Mouse (Mus musculus): ENCODE data around the gene Ptprs. TPM values are rescaled to one million over a fixed set of nuclear protein-coding genes. Genes with fewer than 3 reads are reported as not detected.

The Ptprs gene
- polyA plus RNA-seq, 2 experiments from 2014 or later: 6.5 to 8.6 TPM

DNA sequence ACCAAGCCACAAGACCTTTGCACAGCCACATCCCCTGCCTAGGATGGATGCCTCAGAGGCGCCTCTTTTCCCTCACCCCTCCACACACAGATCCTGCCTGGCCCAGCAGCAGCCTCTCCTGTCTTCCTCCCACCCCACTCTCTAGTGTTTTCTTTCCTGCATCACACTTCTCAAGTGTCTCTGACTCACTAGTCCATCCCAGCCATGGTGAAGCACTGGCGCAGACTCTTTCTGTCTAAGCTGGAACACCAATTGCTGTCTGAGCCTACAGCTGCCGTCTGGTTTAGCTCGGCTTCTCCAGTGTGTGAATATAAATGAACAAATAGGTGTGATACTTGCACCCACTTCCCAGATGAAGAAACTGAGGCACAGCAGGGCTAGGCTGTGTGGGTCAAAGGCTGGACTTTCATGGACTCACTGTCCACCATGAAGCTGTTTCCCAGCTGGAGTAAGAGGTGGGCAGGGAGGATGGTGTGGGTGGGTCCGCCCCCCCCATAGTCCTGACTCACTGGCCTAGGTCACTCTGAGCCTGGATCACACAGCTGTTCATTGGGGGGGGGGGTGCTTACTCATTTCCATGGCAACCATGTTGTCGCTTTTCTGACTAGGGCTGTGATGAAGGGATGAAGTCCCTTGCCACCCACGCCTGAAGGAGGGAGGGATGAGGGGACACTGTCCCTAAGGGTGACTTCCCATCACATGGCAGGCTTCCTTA lies 14.3 kb upstream of the Ptprs start:
- no peak for ATAC-seq

DNA sequence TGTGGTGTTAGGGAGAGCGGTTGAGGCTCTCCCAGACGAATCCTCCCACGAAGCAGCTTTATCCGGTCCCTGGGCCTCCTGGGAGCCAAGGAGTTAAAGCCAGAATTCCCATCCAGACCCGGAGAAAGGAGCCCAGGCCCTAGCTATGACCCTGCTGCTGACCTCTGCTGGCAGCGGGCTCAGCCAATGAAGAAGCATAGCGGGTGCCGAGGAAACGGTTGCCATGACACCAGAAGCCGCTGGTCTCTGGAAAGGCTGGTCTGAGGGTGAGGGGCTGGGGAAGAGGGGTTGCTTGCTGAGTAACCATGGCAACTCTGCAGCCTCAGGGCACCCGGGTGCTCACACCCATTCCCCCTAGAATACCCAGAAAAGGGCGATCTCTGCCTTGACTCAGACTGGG lies 11.7 kb upstream of the Ptprs start:
- ATAC-seq: no peak

DNA sequence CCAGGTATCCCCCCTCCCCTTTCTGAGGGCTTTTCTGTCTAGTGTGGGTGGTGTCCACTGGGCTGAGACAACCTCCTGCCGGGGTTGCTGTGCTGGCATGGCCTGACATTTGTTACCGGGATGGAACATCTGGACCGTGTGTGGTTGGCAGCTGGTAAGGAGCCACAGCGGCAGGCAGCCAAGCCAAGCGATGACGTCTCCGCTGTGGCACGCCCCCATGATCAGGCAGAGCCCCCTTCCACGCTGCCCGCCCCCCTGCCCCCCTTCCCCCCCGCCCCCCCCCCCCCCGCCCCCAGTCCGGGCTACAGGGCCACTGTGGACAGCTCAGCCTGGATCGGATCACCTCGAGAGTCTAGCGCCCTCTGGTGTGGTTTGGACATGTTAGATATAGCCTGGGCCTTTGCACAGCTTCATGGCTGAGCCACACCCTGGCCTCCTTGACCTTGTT lies 11.2 kb upstream of the Ptprs start:
- no peak for ATAC-seq

DNA sequence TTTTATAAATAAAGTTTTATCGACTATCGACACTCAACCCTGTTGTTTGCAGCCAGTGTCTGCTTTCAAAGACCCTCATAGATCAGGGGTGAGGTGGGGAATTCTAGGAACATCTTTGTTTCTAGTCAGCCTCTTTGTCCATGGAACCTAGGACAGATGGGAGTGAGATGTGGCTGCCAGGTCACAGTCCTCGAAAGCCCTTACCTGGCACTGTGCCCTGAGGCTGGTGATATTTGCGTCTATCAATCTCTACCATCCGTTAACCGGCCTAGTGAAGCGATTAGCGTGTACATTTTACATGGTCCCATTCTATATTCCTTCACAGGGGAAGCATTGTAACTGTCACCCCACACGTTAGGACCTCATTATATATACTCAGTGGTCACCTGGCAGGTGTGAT lies 9.6 kb upstream of the Ptprs start:
- no peak for ATAC-seq

DNA sequence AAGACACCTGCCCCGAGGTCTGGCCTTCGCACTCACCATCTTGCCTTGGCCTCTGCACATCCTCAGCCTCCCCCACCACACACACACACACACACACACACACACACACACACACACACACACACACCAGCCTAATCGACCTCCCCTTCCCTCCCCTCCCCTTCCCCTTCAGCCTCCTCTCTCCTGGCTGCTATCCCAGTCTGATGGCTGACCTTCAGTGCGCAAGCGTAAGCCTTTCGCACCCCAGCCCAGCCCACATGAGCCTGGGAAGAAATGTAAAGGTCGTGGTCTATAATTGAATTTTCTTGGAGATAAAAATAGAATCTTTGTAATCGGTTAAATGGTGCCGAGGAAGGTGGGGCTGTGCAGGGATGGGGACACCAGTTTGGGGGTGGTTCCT lies 8.8 kb upstream of the Ptprs start:
- ATAC-seq: no peak

DNA sequence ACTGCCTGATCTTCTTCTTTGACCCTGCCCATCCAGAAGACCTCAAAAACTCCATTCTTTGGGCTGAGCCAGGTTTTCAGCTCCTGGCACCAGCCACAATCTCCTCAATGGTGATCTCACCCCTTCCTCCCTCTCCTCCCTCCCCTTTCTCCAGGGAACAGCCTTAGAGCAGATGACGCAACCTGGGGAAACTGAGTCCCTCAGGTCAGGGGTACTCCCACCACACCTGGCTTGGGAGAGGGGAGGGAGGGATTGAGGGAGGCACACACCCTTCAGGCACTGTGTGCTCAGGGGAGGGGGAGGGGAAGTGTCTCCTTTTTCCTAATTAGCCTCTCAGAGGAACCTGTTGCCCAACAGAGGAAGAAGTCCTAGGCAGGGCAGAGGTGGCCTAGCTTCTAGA lies 6.4 kb upstream of the Ptprs start:
- ATAC-seq: no peak

DNA sequence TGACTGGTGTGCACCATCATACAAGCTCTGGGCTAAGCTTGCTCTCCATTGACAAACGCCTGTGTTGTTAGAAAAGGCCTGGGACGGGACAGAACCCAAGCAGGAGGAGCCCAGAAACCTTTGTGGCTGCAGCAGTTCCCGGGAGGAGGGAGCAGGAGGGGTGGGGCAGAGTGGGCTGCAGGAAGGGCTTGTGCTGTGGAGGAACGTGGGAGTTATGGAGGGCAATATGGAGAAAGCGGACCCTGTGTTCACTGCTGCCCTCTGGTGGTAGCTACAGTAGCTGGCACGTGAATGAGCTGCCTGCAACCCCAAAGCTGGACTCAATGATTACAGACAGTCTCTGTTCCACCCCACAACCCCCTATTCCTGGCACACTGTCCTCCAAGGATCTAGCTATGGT lies 3.1 kb upstream of the Ptprs start:
- ATAC-seq: no peak

DNA sequence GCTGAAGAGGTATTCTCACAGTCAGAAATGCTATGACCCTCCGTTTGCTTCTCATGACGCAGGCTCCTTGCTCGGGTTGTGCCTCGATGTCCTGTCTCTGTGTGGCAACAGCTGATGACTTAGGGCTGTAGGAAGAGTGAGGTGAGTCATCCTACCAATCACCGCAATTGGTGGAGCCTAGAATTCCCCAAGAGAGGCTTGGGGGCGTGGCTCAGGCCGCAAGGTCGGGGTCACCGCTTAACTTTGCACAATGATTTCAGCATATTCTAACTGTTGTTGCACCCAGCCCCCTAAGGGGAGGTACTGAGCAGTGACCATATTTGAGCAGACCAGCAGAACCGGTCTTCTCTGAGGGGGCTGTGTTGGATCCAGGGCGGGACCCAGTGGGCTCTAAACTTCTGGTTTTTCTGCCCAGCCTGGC lies 1.9 kb upstream of the Ptprs start:
- no peak for ATAC-seq

DNA sequence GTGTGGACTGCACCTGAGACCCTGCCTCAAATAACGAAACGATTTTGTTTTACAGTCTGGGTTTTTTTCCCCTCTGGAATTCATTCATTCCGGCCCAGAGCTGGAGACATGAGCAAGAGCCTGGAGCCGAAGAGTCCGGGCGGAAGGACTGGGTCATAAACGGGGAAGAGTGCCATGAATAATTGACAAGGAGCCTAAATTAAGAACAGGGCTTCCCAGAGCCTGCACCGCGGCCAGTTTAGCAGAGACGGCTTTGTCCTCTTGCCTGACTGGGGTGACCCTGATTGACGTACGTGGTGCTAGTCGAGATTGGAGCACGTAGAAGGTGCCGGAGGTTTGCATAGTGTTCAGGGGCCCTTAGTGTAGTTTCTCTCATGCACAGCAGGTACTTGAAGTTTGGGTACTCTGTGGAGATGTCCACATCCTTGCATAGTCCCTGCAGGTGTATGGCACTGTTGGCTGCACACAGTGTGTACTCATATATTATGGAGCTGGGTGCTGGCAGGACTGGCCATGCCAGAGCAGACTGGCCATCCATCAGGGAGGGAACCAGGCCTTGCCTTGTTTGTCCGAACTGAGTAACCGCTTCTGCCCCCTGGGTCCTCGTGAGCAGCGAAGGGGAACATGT lies 1.0 kb upstream of the Ptprs start:
- no peak for ATAC-seq

DNA sequence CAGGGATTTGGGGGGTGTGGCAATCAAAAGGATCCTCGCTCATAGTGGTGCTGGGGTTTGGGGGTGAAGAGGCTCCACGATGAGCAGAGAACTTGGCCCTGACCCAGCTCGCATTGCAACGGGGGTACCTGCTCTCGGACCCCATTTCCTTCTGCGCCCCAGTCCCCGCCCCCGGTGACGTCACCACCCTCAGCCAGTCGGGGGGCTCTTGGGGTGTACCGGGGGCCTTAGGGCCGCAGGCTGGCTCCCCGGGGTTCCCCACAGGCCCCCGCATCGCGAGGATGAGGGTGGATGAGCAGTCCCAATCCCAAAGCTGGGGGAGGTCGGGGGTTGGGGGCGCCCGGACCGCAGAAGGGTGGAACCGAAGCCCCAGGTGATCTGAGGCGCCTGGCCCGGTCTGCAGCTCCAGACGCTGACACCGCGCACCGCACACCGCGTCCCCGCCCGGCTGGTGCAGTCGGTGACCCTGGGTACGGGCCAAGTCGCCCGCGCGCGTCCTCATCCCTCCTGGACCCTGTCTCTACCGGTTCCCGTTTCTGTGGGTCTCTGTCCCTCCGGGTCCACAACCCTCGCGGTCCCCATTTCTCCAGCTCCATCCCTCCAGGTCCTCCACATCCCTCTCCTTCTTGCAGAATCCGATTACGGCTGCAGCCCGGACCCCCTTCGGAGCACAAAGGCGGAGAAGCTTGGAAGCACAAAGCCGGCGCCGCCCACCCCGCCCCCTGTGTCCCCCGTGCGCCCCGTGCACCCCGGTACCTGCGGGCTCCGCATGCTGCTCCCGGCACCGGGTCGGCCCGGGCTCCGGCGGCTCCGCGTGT lies 490 bp downstream of the Ptprs start:
- ATAC-seq: no peak

DNA sequence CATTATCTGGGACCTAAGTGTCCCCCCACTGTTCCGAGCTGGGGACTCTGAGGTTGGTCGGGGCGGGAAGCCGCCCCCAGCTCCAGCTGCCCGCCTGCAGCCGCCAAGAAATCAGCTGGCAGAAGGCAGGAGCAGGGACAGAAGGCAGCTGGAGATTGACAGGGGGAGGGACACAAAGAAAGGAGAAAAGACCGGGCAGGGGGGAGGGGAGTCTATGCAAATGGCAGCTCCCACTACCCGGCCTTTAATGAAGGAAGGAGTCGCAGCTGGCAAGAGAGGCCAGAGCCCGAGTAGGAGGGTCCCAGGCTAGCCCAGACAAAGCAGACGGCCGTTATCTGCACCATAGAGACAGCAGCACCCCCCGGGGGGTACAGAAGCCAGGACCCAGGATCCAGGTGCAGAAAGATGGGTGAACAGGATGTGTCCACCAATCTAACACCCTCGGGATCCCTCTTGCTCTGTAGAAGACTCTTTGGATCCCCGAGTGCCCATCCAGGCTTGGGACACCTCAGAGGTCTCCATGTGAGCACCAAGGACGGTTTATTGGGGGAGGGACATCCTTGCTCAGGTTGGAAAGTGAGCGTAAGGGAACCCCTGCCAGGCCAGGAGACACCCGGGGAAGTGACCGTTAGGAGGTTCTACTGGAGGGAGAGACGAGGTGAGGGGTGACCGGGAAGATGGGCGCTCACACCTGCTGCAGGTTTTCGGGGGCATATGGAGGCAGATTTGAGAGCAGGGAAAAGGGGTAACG lies 1.3 kb downstream of the Ptprs start:
- ATAC-seq: no peak

DNA sequence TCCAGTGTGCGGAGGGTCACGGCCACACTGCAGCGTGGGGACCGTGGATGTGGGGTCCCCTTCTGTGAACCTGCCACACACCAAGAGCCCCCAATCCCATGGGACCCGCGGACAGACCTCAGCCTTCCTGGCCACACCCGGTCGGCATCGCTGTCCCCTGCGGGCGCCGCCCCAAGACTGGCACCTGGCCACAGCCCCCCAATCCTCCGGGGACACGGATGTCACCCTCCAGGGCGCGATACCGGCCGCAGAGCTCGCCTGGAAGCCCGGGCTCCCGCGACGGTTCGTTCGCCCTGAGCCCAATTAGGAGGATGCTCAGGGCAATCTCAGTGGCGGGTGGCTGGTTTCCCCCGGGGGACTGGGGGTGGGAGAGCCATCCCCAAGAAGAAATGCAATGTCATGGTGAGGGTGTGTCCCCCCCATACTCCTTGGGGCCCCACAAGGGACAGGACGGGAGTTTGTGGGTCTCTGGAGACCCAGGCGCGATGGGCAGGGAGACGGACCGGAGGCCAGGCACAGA lies 1.9 kb downstream of the Ptprs start:
- ATAC-seq: no peak

DNA sequence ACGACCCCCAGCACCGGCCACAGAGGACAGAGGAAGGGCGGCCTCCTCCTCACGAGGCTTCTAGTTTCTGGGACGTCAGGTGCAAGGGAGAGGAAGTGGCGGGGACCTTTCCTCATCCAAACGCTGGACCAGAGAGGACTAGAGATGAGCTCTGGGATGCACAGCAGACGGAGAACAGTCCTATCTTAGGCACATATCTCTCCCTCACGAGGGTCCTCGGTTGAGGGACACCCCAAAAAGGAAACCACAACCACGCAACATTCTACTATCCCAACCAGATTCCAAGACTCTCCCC lies 2.7 kb downstream of the Ptprs start:
- no peak for ATAC-seq

DNA sequence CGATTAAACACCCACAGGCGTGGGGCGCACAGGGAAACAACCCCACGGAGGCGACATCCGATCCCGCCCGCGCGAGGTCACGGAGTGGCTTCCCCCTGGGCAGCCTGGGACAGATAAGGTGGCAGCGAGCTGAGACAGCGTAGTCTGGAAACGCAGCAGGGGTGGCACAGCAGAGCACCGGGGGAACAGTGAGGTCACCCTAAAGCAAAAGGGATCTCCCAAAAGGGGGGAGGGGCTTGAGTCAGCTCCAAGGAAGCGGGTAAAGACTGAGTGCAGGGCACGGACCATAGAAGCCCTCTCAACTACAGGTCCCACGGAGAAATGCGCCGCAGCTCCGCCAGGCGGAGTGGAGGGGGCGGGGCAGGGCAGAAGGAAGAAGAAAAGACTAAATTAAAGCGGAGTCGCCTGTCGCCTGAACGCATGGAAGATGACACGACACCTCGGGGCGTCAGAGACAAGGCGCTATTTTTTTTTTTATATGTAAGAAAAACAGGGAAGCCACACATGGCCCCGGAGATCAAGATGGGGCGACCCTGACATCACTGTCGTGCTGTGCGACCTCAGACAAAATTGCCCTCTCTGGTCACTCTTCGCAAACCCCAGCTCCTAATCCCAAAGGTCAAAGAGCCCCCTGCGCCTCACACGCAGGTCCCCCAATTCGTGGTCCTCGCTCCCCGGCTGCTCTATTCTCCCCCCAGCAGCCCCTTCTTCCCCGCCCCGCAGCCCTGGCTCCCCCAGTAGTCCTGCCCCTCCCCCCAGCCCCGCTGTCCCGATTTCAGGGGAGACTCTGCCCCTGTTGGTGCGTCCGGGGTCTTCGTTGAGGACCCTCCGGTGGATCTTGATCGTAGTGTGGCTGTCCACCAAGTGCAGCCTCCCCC lies 3.3 kb downstream of the Ptprs start:
- peak; percentile 52 for ATAC-seq

DNA sequence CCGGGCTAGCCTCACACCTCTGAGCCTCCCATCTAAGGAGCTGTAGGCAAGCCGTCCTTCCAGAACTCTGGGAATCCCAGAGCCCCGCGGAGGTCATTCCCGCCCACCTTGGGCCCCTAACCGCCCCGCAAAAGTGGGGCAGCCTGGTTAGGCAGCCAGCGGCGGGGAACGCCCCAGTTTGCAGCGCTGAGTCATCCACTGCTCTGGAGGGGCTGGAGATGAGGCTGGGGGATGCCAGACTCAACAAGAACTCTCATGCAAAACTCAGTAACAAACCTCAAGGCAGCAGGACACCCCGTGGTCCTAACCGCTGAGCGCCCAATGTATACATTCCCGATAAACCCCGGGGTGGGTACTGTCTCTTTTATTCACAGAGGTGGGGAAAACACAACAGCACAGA lies 4.2 kb downstream of the Ptprs start:
- no peak for ATAC-seq

DNA sequence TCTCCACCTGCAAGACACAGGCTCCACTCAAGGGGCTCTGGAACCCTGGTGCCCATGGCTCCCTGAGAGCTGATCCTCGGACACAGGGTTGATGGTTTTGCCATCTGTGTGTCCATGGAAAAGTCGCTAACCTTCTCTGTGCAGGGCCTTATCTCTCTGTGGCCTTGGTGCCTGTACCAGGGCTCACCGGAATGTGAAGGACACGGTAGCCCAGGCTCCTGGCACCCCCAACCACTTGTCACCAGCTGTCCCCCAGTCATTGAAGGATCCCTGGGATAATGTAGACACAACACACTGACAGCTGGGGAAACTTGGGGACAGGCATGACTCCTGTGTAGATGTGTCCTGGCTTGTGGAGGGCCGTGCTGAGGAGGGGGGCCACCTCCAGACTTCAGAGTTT lies 5.1 kb downstream of the Ptprs start:
- ATAC-seq: no peak

DNA sequence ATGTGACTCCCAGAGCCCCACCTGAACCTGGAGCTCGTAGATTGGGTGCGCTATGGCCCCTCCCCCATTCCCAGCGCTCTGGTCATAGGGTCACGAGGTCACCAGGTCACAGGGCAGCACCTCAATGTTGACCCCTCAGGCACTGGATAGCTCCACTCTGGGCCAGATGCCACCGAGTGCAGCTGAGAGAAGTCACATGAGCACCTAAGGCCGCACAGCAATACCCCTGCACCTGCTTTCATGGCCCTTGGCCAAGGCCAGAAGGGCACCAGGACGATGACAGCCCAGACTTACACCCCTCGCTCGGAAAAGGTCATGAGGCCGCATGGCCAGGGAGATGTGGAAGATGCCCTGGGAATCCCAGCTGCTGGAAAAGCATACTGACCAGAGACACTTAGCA lies 5.7 kb downstream of the Ptprs start:
- no peak for ATAC-seq

DNA sequence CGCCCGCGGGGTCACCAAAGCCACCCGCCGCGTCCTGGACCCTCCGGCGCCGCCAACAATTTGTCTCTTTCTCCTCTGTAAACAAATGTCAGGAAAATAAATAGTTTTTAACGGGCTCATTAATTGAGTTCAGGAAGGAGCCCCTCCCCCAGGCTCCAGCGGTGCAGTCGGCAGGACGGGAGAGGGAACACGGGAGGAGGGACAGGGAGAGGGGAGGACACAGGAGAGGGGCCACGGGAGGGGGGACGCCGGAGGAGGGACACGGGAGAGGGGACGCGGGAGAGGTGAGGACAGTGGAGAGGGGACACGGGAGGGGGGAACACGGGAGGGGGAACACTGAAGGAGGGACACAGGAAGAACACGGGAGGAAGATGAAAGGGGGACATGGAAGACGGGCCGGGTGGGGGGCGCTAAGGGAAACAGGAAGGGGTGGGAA lies 6.3 kb downstream of the Ptprs start:
- no peak for ATAC-seq

DNA sequence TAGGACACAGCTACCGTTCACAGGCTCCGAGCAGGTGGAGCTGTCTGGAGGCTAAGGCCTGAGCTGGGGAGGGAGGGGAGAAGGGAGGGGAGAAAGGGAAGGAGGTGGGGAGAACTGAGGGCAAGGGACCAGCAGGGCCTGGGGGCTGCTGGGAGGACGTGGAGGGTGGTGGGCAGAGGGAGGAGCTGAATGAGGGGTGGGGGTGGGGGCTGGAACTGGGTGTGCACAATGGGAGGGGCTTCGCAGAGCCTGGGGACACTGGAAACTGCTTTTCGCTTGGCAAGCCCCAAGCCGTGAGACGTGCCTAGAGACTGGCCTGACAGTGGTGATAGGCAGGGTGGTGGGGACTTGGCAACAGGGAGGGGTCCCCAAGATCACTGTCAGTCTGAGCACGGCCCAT lies 7.0 kb downstream of the Ptprs start:
- ATAC-seq: no peak

DNA sequence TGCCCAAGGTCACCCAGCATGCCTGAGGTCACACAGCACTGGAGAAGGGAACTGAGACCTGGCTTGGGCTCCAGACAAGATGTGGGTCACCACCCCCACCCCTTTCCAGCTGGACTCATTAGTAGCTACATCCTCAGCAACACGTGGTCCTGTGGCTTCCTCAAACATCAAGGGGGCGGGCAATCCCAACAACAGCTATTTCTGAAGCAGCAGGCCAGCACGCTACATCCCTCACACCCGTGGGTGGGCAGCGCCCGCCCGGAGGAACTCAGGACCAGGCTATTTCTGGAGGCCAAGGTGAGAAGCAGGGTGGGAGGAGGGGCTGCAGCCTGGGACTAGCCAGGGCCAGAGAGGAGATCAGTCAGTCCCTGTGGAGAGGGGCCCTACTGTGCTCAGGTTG lies 7.4 kb downstream of the Ptprs start:
- no peak for ATAC-seq

DNA sequence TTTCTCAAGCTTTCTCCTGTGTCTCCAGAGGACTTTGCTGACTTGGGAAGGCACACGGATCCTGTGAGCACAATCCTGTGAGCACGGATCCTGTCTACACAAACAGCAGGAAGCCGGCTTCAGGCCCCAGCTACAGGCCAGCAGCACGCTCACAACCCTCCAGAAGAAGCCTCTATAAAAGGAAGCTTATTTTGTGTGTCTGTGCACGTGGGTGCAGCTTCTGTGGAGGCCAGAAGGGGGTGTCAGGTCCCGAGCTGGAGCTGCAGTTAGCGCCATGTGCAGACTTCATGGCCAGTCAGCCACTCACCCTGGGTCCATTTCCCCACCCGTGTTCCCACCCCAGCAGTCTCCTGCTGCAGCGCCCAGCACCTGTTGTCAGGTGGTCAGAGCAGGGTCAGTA lies 7.9 kb downstream of the Ptprs start:
- no peak for ATAC-seq

DNA sequence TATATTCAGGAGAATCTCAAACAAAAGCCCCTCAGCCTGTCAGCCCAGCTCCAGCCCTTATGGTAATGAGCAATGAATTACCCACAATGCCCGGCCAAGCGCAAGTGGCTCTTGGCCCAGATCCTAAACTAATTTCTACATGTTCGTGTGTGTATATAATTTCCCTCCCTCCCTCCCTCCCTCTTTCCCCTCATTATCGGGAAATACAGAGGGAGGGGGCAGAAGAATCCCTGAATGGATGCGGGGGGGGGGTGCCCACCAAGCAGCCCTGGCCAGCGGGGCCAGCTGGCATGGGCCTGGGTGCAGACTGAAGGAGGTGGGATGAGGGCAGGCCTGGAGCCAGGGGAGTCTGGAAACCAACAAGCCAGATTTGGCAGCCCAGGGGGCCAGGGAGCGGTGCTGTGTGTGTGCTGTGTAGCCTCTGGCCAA lies 8.8 kb downstream of the Ptprs start:
- no peak for ATAC-seq
